8 mouse cellular contexts compared by ENCODE assay signal in the genomic region with DNA sequence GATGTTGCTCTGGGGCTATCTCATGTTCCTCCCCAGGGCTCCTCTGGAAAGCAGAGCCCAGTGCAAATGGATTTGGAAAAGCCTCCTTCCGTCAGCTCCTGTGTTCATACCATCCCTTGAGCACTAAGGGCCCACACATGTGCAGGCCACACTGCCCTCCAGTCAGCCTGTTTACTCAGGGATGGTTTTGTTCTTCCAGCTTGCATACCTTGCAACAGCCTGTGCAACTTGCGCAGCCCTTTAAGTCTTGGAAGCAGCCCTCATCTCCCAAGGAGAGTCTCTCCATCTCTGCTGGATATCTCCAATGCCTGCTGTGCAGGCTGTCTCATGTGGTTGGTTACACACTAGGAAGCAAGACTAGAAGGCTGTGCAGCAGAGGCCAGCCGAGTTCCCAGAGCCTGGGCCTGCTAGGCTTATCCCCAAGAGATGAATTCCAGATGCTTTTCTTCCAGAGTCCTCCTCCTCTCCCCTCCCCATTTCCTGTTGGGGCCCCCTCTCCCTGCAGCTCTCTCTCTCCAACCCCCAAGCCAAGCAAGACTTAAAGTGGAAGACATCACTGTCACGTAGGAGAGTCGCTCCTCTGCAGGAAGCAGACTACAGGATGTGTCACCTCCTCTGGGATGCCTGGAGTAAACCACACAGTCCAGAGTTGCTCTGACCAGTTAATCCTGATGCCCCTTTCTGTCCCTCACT. TPM values are rescaled to one million over a fixed set of nuclear protein-coding genes. Genes with fewer than 3 reads are reported as not detected.
DNase-seq lines count a peak whose midpoint lies in the region; ATAC-seq lines count a peak whose summit lies in the region.

No protein-coding gene starts in this region.

- DNase-seq in retina, embryonic 14.5 days (ENCODE audit: low spot score): peak; percentile 24
- DNase-seq in retina, postnatal 1 day: no peak
- DNase-seq in heart, postnatal 25 days (ENCODE audit: low spot score): peak; percentile 44
- peak; percentile 83 for DNase-seq in limb, embryonic 11.5 days (ENCODE audit: low spot score)
- no peak for DNase-seq in layer of hippocampus, postnatal 36 days
- DNase-seq in cerebellum, adult 9-11 months: no peak
- DNase-seq in urinary bladder, postnatal 36 days (ENCODE audit: low spot score in 2 of 2): no peak

- intact Hi-C loops in heart, postnatal 25 days (cut with DNase I): no loop called here

- peak overlapping the region; percentile 2; the same call in 1 of the 2 replicates for H3K4me2 ChIP-seq in limb, embryonic 11.5 days (ENCODE audit: low read depth, severe bottlenecking)
- no peak overlapping the region for H3K4me2 ChIP-seq in neural tube, embryonic 15.5 days

- no peaks in the 10 kb centered on the region for H3K36me3 ChIP-seq in limb, embryonic 11.5 days (ENCODE audit: control insufficient read depth, insufficient read depth, low read length)
- no peaks in the 10 kb centered on the region for H3K36me3 ChIP-seq in neural tube, embryonic 15.5 days

- no peak overlapping the region for H3K4me3 ChIP-seq in limb, embryonic 11.5 days (ENCODE audit: low read depth, low read length)
- no peak overlapping the region for H3K4me3 ChIP-seq in neural tube, embryonic 15.5 days (replicated peaks)

- H3K9ac ChIP-seq in limb, embryonic 11.5 days (ENCODE audit: low read length): no peak overlapping the region
- no peak overlapping the region for H3K9ac ChIP-seq in neural tube, embryonic 15.5 days (replicated peaks)

- ATAC-seq in limb, embryonic 11.5 days (ENCODE audit: insufficient number of reproducible peaks, low FRiP score, low TSS enrichment, low read depth): peak; percentile 89
- ATAC-seq in neural tube, embryonic 15.5 days (ENCODE audit: low FRiP score): peak; percentile 18; the same call in 1 of the 2 replicates

- no peaks in the 10 kb centered on the region for H3K9me3 ChIP-seq in limb, embryonic 11.5 days (ENCODE audit: control insufficient read depth, low read length)
- no peaks in the 10 kb centered on the region for H3K9me3 ChIP-seq in neural tube, embryonic 15.5 days (replicated peaks)

- 13% methylated on average over 5 of the region's 5 CpGs for WGBS in limb, embryonic 11.5 days
- 58% methylated on average over 5 of the region's 5 CpGs for WGBS in neural tube, embryonic 15.5 days

- peak overlapping the region; percentile 91 for H3K27ac ChIP-seq in limb, embryonic 11.5 days (replicated peaks; ENCODE audit: low read depth, low read length)
- H3K27ac ChIP-seq in neural tube, embryonic 15.5 days (replicated peaks): peak overlapping the region; percentile 23; the same call in 1 of the 2 replicates

- H3K27me3 ChIP-seq in limb, embryonic 11.5 days (ENCODE audit: control insufficient read depth, insufficient read depth, low read length): no peaks in the 10 kb centered on the region
- no peaks in the 10 kb centered on the region for H3K27me3 ChIP-seq in neural tube, embryonic 15.5 days (replicated peaks)

- H3K4me1 ChIP-seq in limb, embryonic 11.5 days (ENCODE audit: control insufficient read depth, insufficient read depth, low read length): peaks cover 38% of the 10 kb centered on the region
- 0 out of 2 replicates have a peak, but pooled peaks cover 11% of the 10 kb centered on the region for H3K4me1 ChIP-seq in neural tube, embryonic 15.5 days

RNA-seq across cellular contexts. Expression of gene Sowahb, which starts 47.2 kb away (rescaled TPM):
- total RNA-seq in heart, postnatal 25 days (2021): not detected
- 0.28 and 0.72 TPM in 2 replicates for polyA plus RNA-seq in limb, embryonic 11.5 days (2014; fragmentation: Nextera tagmentation; extraction: Ambion mirVana)
- 0.34 TPM in 1 of 2 replicates, not detected in the other for polyA plus RNA-seq in neural tube, embryonic 15.5 days (2015; fragmentation: Nextera tagmentation; extraction: Ambion mirVana)
- 1 to 10 TPM; 1.7 to 2.0 TPM for total RNA-seq in layer of hippocampus, postnatal 36 days (2021)

Comparison
In these comparisons a context has a peak if more than half of its experiments do, and no peak if none do; other contexts are left out.
1. DNase-seq: peak in retina, embryonic 14.5 days (single experiment), heart, postnatal 25 days (single experiment) and limb, embryonic 11.5 days (single experiment); none in retina, postnatal 1 day (single experiment), layer of hippocampus, postnatal 36 days (0 of 2), cerebellum, adult 9-11 months (single experiment) and urinary bladder, postnatal 36 days (0 of 2).